Mouse (Mus musculus): ENCODE data around the gene Hist1h3d.
"Not testable (repeated sequence)": the region's sequence is repeated elsewhere in the genome, so short reads cannot be mapped to it uniquely, and the experiment has no call there.

The Hist1h3d gene

DNA sequence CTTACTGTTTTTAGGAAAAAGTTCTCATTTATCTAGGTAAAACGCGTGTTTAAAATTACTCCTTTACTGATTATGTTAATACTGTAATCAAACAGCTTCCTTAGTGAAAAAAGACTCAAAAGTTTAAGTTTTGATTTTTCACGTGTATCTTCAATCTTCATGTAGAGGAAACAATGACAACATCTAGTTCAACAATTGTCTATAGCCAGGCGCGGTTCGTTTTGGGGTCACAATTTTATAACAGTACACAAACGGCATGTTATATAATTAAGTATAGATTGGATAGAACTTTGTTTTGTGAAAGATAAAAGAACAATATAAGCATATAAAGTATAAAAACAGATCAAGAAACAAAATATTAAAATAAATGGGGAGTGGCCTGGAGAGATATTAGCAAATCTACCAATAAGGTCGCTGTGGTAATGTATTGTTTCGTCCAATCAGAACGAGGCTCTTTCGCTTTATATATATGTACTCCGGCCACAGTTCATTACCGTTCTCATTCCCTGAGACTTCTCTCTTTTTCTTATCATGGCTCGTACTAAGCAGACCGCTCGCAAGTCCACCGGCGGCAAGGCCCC is at the start of gene Hist1h3d:
TSS of gene Hist1h3d (plus strand) at position 493 of the 581 bp plus-strand sequence.
- DNase-seq (ENCODE audit: low spot score in 2 of 2) = peak; percentile 68 to 82

DNA sequence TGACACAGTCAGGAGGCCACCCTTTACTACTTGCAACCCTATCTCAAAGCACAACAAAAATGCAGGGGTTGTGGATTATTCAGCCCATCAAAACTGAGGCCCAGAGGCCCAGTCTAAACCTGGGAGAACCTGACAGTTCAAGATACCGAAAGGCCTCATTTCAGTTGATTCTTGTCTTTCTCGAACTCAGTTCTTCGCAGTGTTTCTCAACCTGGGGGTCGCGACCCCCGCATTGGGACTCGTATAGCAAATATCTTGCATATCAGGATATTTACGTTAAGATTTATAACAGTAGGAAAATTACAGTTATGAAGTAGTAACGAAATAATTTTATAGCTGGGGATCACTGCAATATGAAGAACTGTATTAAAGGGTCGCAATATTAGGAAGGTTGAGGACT is 49.7 kb upstream of the Hist1h3d start:
- no peak for DNase-seq (ENCODE audit: low spot score in 2 of 2)

GRCm38 (mm10) chr13:23526312-23526711 is 49.3 kb upstream of the Hist1h3d start:
- DNase-seq (ENCODE audit: low spot score in 2 of 2) = peak; percentile 90 to 93

GRCm38 (mm10) chr13:23529005-23529404 is 46.6 kb upstream of the Hist1h3d start:
- no peak for DNase-seq (ENCODE audit: low spot score in 2 of 2)

- DNase-seq (ENCODE audit: low spot score in 2 of 2) = no peak
These were observed 45.9 kb upstream of the Hist1h3d start for GRCm38 (mm10) chr13:23529480-23530165.

DNA sequence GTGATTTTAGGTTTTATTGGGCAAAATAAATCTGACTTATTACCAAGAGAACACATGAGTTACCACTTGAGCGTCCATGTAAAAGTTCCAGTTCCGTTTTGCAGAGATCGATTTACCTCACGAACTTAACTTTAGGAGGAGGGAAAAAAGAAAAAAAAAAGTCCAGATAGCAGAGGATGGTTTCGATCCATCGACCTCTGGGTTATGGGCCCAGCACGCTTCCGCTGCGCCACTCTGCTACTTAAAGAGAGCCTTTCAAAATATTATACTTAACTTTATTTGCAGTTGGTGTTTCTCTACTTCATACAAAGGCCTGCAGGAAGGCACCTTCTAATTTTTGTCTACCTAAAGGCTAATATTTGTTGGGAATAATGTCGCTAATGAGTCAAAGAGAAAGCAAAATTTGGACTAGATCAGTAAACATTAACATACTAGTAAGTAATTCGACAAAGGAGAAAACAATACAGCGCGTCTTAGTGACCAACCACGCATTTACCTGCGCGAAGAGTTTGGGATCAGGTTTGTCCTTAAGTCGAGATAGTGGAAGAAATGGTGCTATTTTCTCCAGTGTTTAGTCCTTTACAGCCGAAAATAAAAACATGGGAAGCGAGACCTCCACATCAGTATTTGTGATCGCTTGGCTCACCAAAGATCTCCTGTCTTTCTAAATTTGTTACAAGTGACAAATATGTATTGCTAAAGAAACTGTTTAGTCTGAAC is 45.2 kb upstream of the Hist1h3d start:
- peak; percentile 72 to 76 for DNase-seq (ENCODE audit: low spot score in 2 of 2)

GRCm38 (mm10) chr13:23530901-23531875 is 44.4 kb upstream of the Hist1h3d start, which contains the start of gene Hist1h4h:
Gene Hist1h4h, plus strand, starts transcription at chr13:23531050.
- peak; percentile 95 to 99 for DNase-seq (ENCODE audit: low spot score in 2 of 2)

GRCm38 (mm10) chr13:23532262-23533075 is 43.1 kb upstream of the Hist1h3d start:
- DNase-seq (ENCODE audit: low spot score in 2 of 2) = peak; percentile 53 to 65

GRCm38 (mm10) chr13:23533560-23534367 is 41.8 kb upstream of the Hist1h3d start, which contains the start of gene Hist1h2af:
Gene Hist1h2af, plus strand, starts transcription at chr13:23533906.
- DNase-seq (ENCODE audit: low spot score in 2 of 2) = peak; percentile 78 to 83

DNA sequence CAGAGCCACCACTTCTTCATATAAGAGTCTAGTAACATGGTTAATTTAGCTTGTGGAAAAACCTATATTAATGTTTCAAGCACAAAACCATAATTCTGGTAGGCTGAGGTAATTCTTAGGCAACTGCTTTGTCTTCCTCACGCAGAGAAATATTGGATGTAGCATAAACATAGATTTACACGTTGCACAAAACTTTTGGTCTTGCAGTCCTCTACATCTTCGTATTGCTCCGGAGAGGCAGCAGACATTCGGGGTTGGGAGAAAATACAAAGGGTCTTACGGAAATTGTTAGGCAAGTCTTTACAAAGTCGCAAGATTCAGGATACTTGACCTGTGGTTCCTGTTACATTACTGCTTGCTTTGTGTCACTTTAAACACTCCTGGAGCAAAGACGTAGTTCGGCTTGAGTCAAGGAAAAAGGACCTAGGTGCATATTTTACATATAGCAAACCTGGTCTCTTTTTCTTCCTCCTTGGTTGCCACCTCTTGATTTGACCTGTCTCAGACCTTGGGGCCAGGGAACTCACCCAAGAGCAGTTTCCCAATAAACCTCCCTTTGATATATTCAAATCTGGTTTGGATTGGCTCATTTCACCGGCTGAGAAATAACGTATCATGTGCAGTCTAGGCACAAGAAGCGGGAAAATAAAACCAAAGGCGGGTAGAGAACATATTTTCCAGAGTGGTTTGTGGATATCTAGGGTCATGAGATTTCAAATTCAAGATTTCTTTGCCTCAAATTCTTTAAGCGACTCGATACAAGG is 41.0 kb upstream of the Hist1h3d start:
- peak; percentile 55 to 60 for DNase-seq (ENCODE audit: low spot score in 2 of 2)

DNA sequence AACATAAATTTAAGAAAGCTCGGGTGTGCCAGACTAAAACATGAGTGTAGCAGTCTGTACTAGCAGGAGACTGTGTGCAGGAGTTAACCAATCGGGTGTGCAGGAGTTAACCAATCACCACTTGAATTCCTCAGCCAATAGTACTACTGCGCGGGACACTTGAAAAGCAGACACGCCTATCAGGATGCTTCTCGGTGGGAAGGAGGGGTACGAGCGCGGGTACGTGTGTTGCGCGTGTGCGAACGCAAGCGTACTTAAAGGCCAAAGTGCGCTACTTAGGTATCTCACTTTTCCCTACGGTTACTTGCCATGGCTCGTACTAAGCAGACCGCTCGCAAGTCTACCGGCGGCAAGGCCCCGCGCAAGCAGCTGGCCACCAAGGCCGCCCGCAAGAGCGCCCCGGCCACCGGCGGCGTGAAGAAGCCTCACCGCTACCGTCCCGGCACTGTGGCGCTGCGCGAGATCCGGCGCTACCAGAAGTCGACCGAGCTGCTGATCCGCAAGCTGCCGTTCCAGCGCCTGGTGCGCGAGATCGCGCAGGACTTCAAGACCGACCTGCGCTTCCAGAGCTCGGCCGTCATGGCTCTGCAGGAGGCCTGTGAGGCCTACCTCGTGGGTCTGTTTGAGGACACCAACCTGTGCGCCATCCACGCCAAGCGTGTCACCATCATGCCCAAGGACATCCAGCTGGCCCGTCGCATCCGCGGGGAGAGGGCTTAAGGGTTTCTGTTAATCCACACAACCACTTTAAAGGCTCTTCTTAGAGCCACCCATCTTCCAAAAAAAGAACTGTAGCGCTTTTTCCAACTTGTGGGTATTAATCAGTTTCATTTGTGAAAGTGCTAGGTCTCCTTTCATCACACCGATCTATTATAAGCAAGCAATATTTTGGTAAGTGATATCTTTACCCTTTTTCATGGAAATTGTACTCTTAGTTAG is 40.2 kb upstream of the Hist1h3d start, which contains the start of gene Hist1h3g:
TSS of gene Hist1h3g (plus strand) at position 286 of the 939 bp plus-strand sequence.
- DNase-seq (ENCODE audit: low spot score in 2 of 2) = peak; percentile 92

GRCm38 (mm10) chr13:23536076-23536822 is 39.3 kb upstream of the Hist1h3d start:
- no peak for DNase-seq (ENCODE audit: low spot score in 2 of 2)

DNA sequence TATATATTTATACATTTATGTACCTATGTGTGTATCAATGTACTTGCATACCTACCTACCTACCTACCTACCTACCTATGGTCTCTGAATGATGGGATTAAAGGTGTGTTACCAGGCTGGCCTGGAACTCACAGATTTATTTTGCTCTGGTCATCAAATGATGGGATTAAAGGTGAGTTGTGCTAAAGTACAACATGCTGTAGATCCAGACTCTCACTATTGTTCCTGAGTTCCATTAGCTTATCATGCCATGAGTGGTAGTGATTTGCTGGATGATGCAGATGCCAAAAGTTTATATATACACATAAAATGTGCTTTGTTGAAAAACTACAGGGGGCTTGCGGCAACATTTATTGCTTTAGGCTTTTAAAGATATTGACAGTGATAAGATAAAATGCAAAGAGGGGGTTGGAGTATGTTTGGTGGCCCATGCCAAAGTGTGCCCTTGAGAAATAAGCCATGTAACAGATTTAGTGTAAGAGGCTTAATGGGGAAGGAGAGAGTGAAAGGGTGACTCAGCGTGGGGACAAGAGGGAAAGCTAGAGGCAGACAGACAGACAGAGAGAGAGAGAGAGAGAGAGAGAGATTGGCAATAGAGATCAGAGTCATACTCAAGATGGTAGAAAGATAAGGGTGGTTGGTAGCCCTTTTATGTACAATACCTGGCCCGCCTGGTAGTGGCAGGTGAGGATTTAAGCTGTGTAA is 38.4 kb upstream of the Hist1h3d start:
- no peak for DNase-seq (ENCODE audit: low spot score in 2 of 2)

DNA sequence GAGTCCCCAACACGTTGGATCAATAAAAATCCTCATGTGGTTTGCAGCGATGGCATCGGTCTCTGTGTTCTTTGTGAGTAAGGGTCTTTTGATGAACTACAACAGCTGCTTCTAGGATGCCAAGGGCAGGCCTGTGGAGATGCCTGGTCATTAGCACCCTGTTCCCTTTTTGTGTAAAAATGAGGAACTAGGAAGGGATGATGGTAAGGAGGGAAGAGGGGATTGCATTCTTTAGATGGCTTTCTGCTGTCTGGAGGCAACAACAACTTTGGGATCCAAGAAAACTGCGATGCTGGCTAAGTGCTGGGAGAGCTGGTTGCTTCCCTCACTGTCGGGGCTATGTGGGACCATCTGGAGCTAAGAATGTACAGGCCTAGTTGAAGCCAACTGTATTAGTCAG is 37.3 kb upstream of the Hist1h3d start:
- no peak for DNase-seq (ENCODE audit: low spot score in 2 of 2)

DNA sequence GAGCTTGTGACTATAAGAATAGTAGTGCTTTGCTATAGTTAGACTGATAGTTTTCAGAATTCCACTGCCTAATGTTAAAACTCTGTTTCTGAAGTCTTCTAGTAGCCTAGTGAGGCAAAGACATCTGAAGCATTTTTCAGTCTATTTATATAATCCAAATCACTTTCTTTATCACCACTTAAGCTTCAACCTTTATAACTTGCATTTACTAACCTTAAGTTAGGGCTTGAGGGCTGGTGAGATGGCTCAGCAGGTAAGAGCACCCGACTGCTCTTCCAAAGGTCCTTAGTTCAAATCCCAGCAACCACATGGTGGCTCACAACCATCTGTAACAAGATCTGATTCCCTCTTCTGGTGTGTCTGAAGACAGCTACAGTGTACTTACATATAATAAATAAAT is 35.7 kb upstream of the Hist1h3d start:
- not testable (repeated sequence) for DNase-seq (ENCODE audit: low spot score in 2 of 2)

DNA sequence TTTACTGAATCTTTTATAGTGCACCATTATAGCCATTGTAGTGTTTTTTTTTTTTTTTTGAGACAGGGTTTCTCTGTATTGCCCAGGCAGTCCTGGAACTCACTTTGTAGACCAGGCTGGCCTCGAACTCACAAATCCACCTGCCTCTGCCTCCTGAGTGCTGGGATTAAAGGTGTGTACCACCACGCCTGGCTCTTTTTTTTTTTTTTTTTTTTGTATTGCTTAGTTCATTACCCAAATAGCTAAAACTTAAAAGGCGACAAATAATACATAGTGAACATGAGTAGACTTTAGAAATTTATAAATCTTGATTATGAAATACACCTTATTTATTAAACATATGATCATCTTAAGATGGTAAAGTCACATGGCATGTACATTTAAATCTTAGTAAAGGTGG is 34.1 kb upstream of the Hist1h3d start:
- no peak for DNase-seq (ENCODE audit: low spot score in 2 of 2)
